Mouse (Mus musculus) midbrain, embryonic 16.5 days (tissue): ENCODE measurements at regions not wholly inside any gene's neighbourhood (a gene's known extent, or its start where the extent isn't known, plus 50 kb on each side); places are given as distances from the start of the nearest gene placed in this dataset.

ENCODE experiments used
- ATAC-seq: fragments of 200-750 bp; cut with Nextera tagmentation; 2 replicates; pipeline ENCODE4 v1.8.0; 2017; ENCODE audit warnings: moderate TSS enrichment
- H3K27ac ChIP-seq: fragments of 300-500 bp; sonication (generic); 2 replicates; pipeline ENCODE4 v1.5.1; 2014; ENCODE audit warnings: mild to moderate bottlenecking, low read length, mixed read lengths
- H3K27me3 ChIP-seq: fragments of 300-500 bp; sonication (generic); 2 replicates; pipeline ENCODE4 v1.6.1; 2014; ENCODE audit warnings: low read depth, low read length, mixed read lengths; ENCODE audit not compliant: control insufficient read depth, insufficient read depth
- H3K36me3 ChIP-seq: fragments of 300-500 bp; sonication (generic); 2 replicates; pipeline ENCODE4 v1.6.1; 2014; ENCODE audit warnings: mild to moderate bottlenecking, low read length, moderate library complexity, mixed read lengths; ENCODE audit not compliant: control insufficient read depth, insufficient read depth
- H3K4me1 ChIP-seq: fragments of 300-500 bp; sonication (generic); 2 replicates; pipeline ENCODE4 v1.6.1; 2014; ENCODE audit warnings: mild to moderate bottlenecking, low read length, mixed read lengths; ENCODE audit not compliant: control insufficient read depth, insufficient read depth
- H3K4me2 ChIP-seq: fragments of 300-500 bp; sonication (generic); 2 replicates; pipeline ENCODE4 v1.6.1; 2014; ENCODE audit warnings: mild to moderate bottlenecking, low read length, mixed read lengths
- H3K4me3 ChIP-seq: fragments of 300-500 bp; sonication (generic); 2 replicates; pipeline ENCODE4 v1.5.1; 2014; ENCODE audit warnings: low read depth, mild to moderate bottlenecking, low read length, moderate library complexity, mixed read lengths
- H3K9ac ChIP-seq: fragments of 300-500 bp; sonication (generic); 2 replicates; pipeline ENCODE4 v1.6.1; 2014; ENCODE audit warnings: low read depth, low read length, mixed read lengths
- H3K9me3 ChIP-seq: fragments of 300-500 bp; sonication (generic); replicated peaks from 2 replicates; pipeline ENCODE4 v1.6.1; 2014; ENCODE audit warnings: mild to moderate bottlenecking, low read length, mixed read lengths; ENCODE audit not compliant: control insufficient read depth, poor library complexity, severe bottlenecking
- WGBS: fragments of 180-500 bp; shearing (Covaris S2); extraction: QIAGEN DNeasy Blood & Tissue Kit; methylation state at CpG from one replicate; pipeline ENCODE4 v1.1.7; 2014; 5-methylcytosine and 5-hydroxymethylcytosine counted together

- Histone ChIP-seq H3K27ac (no peak overlapping the region), H3K4me2 (no peak overlapping the region), H3K27me3 (no peaks in the 10 kb centered on the region), H3K4me3 (no peak overlapping the region), H3K9ac (no peak overlapping the region), H3K4me1 (peaks cover 5% of the 10 kb centered on the region; the same call in 1 of the 2 replicates), H3K36me3 (no peaks in the 10 kb centered on the region), H3K9me3 (no peaks in the 10 kb centered on the region)
- 77% methylated on average over 6 of the region's 6 CpGs for WGBS
- no peak for ATAC-seq
These were observed 51.3 kb upstream of the Mki67 start for GRCm38 (mm10) chr7:135767493-135767892.

GRCm38 (mm10) chr7:135768064-135768463 is 51.9 kb upstream of the Mki67 start:
- Histone ChIP-seq H3K9ac (no peak overlapping the region), H3K4me2 (no peak overlapping the region), H3K4me1 (peaks cover 5% of the 10 kb centered on the region; the same call in 1 of the 2 replicates), H3K36me3 (no peaks in the 10 kb centered on the region), H3K27ac (no peak overlapping the region), H3K27me3 (no peaks in the 10 kb centered on the region), H3K9me3 (no peaks in the 10 kb centered on the region), H3K4me3 (no peak overlapping the region)
- no peak for ATAC-seq
- WGBS, result 78% methylated on average over 11 of the region's 11 CpGs

- ATAC-seq, result no peak
- Histone ChIP-seq H3K9ac (no peak overlapping the region), H3K4me1 (peaks cover 5% of the 10 kb centered on the region; the same call in 1 of the 2 replicates), H3K9me3 (no peaks in the 10 kb centered on the region), H3K4me2 (no peak overlapping the region), H3K36me3 (no peaks in the 10 kb centered on the region), H3K27ac (no peak overlapping the region), H3K4me3 (no peak overlapping the region), H3K27me3 (no peaks in the 10 kb centered on the region)
- 14% methylated on average over 3 of the region's 3 CpGs for WGBS
These were observed 52.4 kb upstream of the Mki67 start for GRCm38 (mm10) chr7:135768592-135768991.

DNA sequence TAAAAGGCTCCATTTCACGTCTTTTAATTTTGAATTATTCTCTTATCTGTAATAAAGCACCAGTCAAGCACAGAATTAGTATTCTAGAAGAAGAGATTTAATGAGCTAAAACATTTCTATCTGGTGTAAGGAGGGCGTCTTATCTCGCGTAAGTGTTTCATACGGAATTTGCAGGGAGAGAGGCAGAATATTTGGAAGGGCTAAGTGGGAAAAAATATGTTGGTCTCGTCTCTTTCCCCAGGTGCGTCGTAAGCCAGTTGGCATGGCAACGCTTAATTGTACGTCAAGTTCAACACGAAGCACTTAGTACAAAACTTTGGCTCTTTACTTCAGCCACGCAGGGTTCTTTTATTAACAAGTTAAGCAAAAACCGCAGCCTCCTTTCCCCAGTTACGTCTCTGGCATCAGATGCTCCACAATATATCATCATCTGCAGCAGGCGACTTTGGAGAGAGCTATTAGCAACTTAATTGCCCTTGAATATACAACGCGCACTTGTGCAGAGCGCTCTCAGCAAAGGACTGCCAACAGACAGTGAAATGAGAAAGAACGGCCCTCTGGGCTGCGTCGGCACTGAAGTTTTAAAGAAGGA is 53.0 kb upstream of the Mki67 start:
- Histone ChIP-seq H3K9ac (no peak overlapping the region), H3K27me3 (no peaks in the 10 kb centered on the region), H3K4me2 (no peak overlapping the region), H3K9me3 (no peaks in the 10 kb centered on the region), H3K27ac (no peak overlapping the region), H3K36me3 (no peaks in the 10 kb centered on the region), H3K4me1 (peaks cover 5% of the 10 kb centered on the region; the same call in 1 of the 2 replicates), H3K4me3 (no peak overlapping the region)
- ATAC-seq, result no peak
- 59% methylated on average over 21 of the region's 21 CpGs for WGBS

DNA sequence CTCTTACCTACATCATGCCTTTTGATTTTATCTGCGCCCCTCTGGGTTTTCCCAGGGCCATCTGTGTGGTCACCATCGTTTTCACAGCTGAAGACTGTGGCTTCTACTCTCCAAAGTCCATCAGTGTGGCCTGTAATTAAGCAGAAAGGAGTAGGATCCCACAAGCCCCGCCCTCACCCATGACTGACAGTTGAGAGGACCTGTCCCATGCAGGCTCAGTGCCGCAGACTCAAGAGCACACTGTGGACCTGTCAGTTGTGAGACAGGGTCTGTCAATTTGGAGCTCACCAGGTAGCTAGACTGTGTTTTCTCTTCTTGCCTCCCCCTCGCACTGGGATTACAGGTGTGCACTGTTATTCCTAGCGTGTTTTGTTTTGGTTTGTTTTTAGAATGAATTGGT is 53.9 kb upstream of the Mki67 start:
- H3K27ac ChIP-seq, result no peak overlapping the region
- no peaks in the 10 kb centered on the region for H3K9me3 ChIP-seq
- H3K36me3 ChIP-seq, result no peaks in the 10 kb centered on the region
- no peak overlapping the region for H3K9ac ChIP-seq
- H3K4me2 ChIP-seq, result no peak overlapping the region
- H3K27me3 ChIP-seq, result no peaks in the 10 kb centered on the region
- WGBS, result 63% methylated on average over 6 of the region's 6 CpGs
- H3K4me1 ChIP-seq, result peaks cover 5% of the 10 kb centered on the region; the same call in 1 of the 2 replicates
- no peak for ATAC-seq
- no peak overlapping the region for H3K4me3 ChIP-seq

GRCm38 (mm10) chr7:135775832-135776433 is 59.8 kb upstream of the Mki67 start:
- no peak for ATAC-seq
- Histone ChIP-seq H3K36me3 (no peaks in the 10 kb centered on the region), H3K9ac (no peak overlapping the region), H3K4me3 (no peak overlapping the region), H3K4me2 (no peak overlapping the region), H3K9me3 (no peaks in the 10 kb centered on the region), H3K27ac (no peak overlapping the region), H3K4me1 (no peaks in the 10 kb centered on the region), H3K27me3 (no peaks in the 10 kb centered on the region)
- WGBS, result 90% methylated on average over 7 of the region's 7 CpGs

DNA sequence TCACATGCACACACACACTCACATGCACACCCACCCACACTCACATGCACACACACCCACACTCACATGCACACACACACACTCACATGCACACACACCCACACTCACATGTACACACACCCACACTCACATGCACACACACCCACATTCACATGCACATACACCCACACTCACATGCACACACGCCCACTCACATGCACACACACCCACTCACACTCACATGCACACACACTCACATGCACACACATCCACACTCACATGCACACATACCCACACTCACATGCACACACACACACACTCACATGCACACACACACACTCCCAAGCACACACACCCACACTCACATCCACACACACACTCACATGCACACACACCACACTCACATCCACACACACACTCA is 74.0 kb upstream of the Mki67 start:
- Histone ChIP-seq H3K4me1 (peaks cover 4% of the 10 kb centered on the region), H3K36me3 (no peaks in the 10 kb centered on the region), H3K4me2 (no peak overlapping the region), H3K4me3 (no peak overlapping the region), H3K9ac (no peak overlapping the region), H3K27me3 (no peaks in the 10 kb centered on the region), H3K9me3 (no peaks in the 10 kb centered on the region), H3K27ac (no peak overlapping the region)
- 74% methylated on average over 1 of the region's 1 CpGs for WGBS
- no peak for ATAC-seq

- Histone ChIP-seq H3K4me1 (peaks cover 7% of the 10 kb centered on the region), H3K27ac (no peak overlapping the region), H3K36me3 (no peaks in the 10 kb centered on the region), H3K4me3 (no peak overlapping the region), H3K27me3 (no peaks in the 10 kb centered on the region), H3K9me3 (no peaks in the 10 kb centered on the region), H3K9ac (no peak overlapping the region), H3K4me2 (no peak overlapping the region)
- WGBS, result 3% methylated on average over 3 of the region's 3 CpGs
- 0 out of 2 replicates have a peak, but pooled peaks have one; percentile 45 for ATAC-seq
These were observed 74.8 kb upstream of the Mki67 start for GRCm38 (mm10) chr7:135790978-135791377.

DNA sequence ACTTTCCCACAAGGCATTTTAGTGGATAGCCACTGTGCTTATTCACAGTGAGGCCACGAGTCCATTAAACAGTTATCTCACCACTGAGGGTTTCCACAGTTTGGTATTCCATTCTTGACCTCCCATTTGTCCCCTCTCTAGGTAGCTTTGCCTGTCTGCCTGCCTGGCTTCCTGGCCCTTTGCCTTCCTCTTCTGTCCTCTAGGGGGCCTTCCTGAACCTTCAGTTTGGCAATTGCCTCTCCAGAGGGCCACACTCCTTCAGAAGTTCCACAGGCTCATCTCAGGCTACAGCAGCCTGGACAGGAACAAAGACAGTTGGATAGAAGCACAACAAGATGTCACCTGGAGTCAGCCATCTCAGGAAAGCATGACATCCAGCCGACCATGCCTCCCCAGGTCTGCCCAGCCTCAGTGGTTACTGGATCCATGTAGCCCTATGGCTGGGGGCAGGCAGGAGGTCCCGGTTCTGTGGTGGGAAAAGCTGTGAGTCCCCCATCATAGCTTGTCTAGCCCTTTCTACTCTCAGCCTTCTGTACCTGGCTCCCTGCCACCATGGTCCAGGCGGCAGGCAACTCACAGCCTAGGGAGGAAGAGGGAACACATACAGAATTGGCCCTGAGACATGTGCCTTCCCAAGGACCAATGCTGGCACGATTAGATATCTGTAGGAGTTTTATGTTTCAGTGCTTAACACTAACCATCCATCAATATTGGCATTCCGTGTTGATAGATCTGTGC is 76.0 kb upstream of the Mki67 start:
- no peaks in the 10 kb centered on the region for H3K9me3 ChIP-seq
- H3K4me1 ChIP-seq, result peaks cover 7% of the 10 kb centered on the region
- 77% methylated on average over 6 of the region's 6 CpGs for WGBS
- H3K27me3 ChIP-seq, result no peaks in the 10 kb centered on the region
- no peak for ATAC-seq
- no peak overlapping the region for H3K4me2 ChIP-seq
- H3K9ac ChIP-seq, result no peak overlapping the region
- H3K36me3 ChIP-seq, result no peaks in the 10 kb centered on the region
- no peak overlapping the region for H3K27ac ChIP-seq
- H3K4me3 ChIP-seq, result no peak overlapping the region
